35 mouse cellular contexts compared by ENCODE assay signal in the genomic region with DNA sequence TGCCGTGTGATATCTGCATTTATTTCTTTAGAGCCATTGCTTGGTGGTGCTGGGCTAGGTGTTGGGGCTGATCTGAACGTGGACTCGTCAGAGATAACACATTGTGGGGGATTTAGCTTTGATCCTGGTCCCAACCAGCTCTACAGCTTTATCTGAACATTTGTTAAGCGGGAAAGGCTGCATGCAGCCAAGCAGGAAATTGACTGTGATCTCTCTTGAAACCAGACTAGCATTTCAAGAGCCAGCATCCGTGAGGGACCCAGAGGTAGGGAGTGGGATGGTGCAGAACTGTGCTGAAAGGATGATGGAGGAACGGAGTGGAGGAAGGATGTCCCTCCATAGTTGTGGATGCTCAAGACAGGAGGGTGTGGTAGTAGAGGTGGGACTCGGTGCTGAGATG. TPM values are rescaled to one million over a fixed set of nuclear protein-coding genes. Genes with fewer than 3 reads are reported as not detected.
DNase-seq lines count a peak whose midpoint lies in the region; ATAC-seq and TF ChIP-seq lines count a peak whose summit lies in the region.
"Had no signal": no experiment of that assay in that cellular context is flagged by ENCODE, and none has a peak within 500 bp of the region (broad histone marks: within the 10 kb centered on the region; RNA-seq: fewer than 3 reads in every experiment).

No protein-coding gene starts in this region.

- no peak for TF ChIP-seq POLR2A in thymus, adult 2 months (IDR thresholded peaks at IDR 0.05; ENCODE audit: control insufficient read depth, extremely low read depth, insufficient read depth, low read length, poor library complexity)

- no peaks in the 10 kb centered on the region for H3K27me3 ChIP-seq in forebrain, postnatal 0 days (ENCODE audit: insufficient read depth, low read length)
- no peaks in the 10 kb centered on the region for H3K27me3 ChIP-seq in forebrain, embryonic 13.5 days
- H3K27me3 ChIP-seq in thymus, adult 2 months (ENCODE audit: control insufficient read depth, insufficient read depth, low read length) = no peaks in the 10 kb centered on the region
- H3K27me3 ChIP-seq: CH12.LX; embryonic facial prominence, embryonic 13.5 days; forebrain, embryonic 12.5 days had no signal

- no peak overlapping the region for H3K27ac ChIP-seq in forebrain, postnatal 0 days (ENCODE audit: low read depth, low read length)
- H3K27ac ChIP-seq in forebrain, embryonic 13.5 days = no peak overlapping the region
- peak overlapping the region; percentile 2; the same call in 1 of the 2 replicates for H3K27ac ChIP-seq in thymus, adult 2 months (ENCODE audit: control insufficient read depth, insufficient read depth, low read length)
- H3K27ac ChIP-seq: embryonic facial prominence, embryonic 10.5 days; embryonic facial prominence, embryonic 13.5 days; forebrain, embryonic 12.5 days; heart, adult 2 months; heart, embryonic 10.5 days; heart, embryonic 13.5 days; hindbrain, embryonic 14.5 days; hindbrain, postnatal 0 days had no signal

- H3K9me3 ChIP-seq in forebrain, postnatal 0 days (ENCODE audit: low read length) = no peaks in the 10 kb centered on the region
- no peaks in the 10 kb centered on the region for H3K9me3 ChIP-seq in forebrain, embryonic 13.5 days (replicated peaks)
- H3K9me3 ChIP-seq: embryonic facial prominence, embryonic 10.5 days; embryonic facial prominence, embryonic 13.5 days; forebrain, embryonic 12.5 days; G1E; heart, embryonic 10.5 days; heart, embryonic 13.5 days had no signal

- peak; percentile 32; the same call in 1 of the 2 replicates for ATAC-seq in forebrain, postnatal 0 days
- ATAC-seq in forebrain, embryonic 13.5 days = no peak
- ATAC-seq: forebrain, embryonic 16.5 days; hindbrain, postnatal 0 days had no signal

- H3K4me2 ChIP-seq in forebrain, postnatal 0 days (ENCODE audit: low read depth) = no peak overlapping the region
- no peak overlapping the region for H3K4me2 ChIP-seq in forebrain, embryonic 13.5 days
- H3K4me2 ChIP-seq: embryonic facial prominence, embryonic 13.5 days; forebrain, embryonic 12.5 days; heart, embryonic 13.5 days; hindbrain, embryonic 14.5 days had no signal

- 75% methylated on average over 7 of the region's 7 CpGs for WGBS in forebrain, postnatal 0 days
- WGBS in forebrain, embryonic 13.5 days = 81% methylated on average over 7 of the region's 7 CpGs
- 78% methylated on average over 7 of the region's 7 CpGs for WGBS in thymus, adult 2 months

- no peak overlapping the region for H3K9ac ChIP-seq in forebrain, postnatal 0 days
- no peak overlapping the region for H3K9ac ChIP-seq in forebrain, embryonic 13.5 days
- H3K9ac ChIP-seq: embryonic facial prominence, embryonic 13.5 days; forebrain, embryonic 12.5 days; heart, embryonic 13.5 days; hindbrain, embryonic 14.5 days had no signal

- H3K4me1 ChIP-seq in forebrain, postnatal 0 days (ENCODE audit: insufficient read depth) = no peaks in the 10 kb centered on the region
- no peaks in the 10 kb centered on the region for H3K4me1 ChIP-seq in forebrain, embryonic 13.5 days
- H3K4me1 ChIP-seq in thymus, adult 2 months (replicated peaks; ENCODE audit: control insufficient read depth, insufficient read depth, low read length) = peaks cover 44% of the 10 kb centered on the region
- H3K4me1 ChIP-seq: embryonic facial prominence, embryonic 10.5 days; forebrain, embryonic 12.5 days had no signal

- no peak for TF ChIP-seq CTCF in forebrain, postnatal 0 days (IDR thresholded peaks at IDR 0.05; ENCODE audit: low read depth)
- no peak for TF ChIP-seq CTCF in thymus, adult 2 months (IDR thresholded peaks at IDR 0.05; ENCODE audit: borderline replicate concordance, control insufficient read depth, extremely low read depth, insufficient read depth, low read length, poor library complexity)

- DNase-seq in forebrain, postnatal 0 days = no peak
- DNase-seq in layer of hippocampus, adult 9-11 months = peak; percentile 42
- no peak for DNase-seq in layer of hippocampus, adult 18-20 months (ENCODE audit: low spot score in 2 of 2)
- no peak for DNase-seq in thymus, adult 2 months
- DNase-seq in thymus, postnatal 36 days = no peak
- no peak for DNase-seq in right cerebral cortex, adult 18-20 months
- DNase-seq in Muller cell, postnatal 12 days (ENCODE audit: inconsistent ontology term) = no peak
- DNase-seq: adrenal gland, adult 8-10 months; adrenal gland, postnatal 25 days; cerebellum, adult 11-12 months; cerebellum, adult 8-10 months; cerebellum, postnatal 10 days; cerebellum, postnatal 36 days; embryo, embryonic 11 days; gastrocnemius, postnatal 10 days; gastrocnemius, postnatal 36 days; heart, adult 2 months; heart, postnatal 14 days; heart, postnatal 4 days had no signal

- H3K4me3 ChIP-seq in forebrain, postnatal 0 days (ENCODE audit: low read depth, low read length) = no peak overlapping the region
- no peak overlapping the region for H3K4me3 ChIP-seq in forebrain, embryonic 13.5 days
- no peak overlapping the region for H3K4me3 ChIP-seq in thymus, adult 2 months (ENCODE audit: control insufficient read depth, insufficient read depth, low read length)
- H3K4me3 ChIP-seq: embryonic facial prominence, embryonic 10.5 days; embryonic facial prominence, embryonic 13.5 days; erythroblast, embryonic 14.5 days; forebrain, embryonic 12.5 days; heart, adult 2 months; heart, embryonic 10.5 days; heart, embryonic 13.5 days had no signal

- H3K36me3 ChIP-seq in forebrain, postnatal 0 days (ENCODE audit: insufficient read depth) = no peaks in the 10 kb centered on the region
- no peaks in the 10 kb centered on the region for H3K36me3 ChIP-seq in forebrain, embryonic 13.5 days (ENCODE audit: poor library complexity, severe bottlenecking)
- no peaks in the 10 kb centered on the region for H3K36me3 ChIP-seq in thymus, adult 2 months (ENCODE audit: control insufficient read depth, insufficient read depth, low read length)
- H3K36me3 ChIP-seq: embryonic facial prominence, embryonic 10.5 days; embryonic facial prominence, embryonic 13.5 days; forebrain, embryonic 12.5 days; G1E; heart, embryonic 10.5 days; heart, embryonic 13.5 days had no signal

RNA-seq across cellular contexts. Expression of gene Cd5, which starts 34.6 kb away (rescaled TPM):
- 0.10 TPM in 1 of 2 replicates, not detected in the other for total RNA-seq in forebrain, postnatal 0 days (2014; rRNA removed)
- 0.24 and 0.52 TPM in 2 replicates for polyA plus RNA-seq in forebrain, postnatal 0 days (2015; fragmentation: Nextera tagmentation; extraction: Ambion mirVana)
- polyA plus RNA-seq in forebrain, embryonic 13.5 days (2015; fragmentation: Nextera tagmentation; extraction: Ambion mirVana) = 0.26 TPM in 1 of 2 replicates, not detected in the other
- total RNA-seq in layer of hippocampus, adult 18-20 months (2021) = not detected
- polyA plus RNA-seq in thymus, adult 2 months (2012; rRNA removed) = 250 and 282 TPM in 2 replicates
- total RNA-seq: gastrocnemius, adult 18-20 months; granulocyte monocyte progenitor cell, adult 5-6 weeks had no signal
- polyA plus RNA-seq: erythroblast, embryonic 14.5 days; forebrain, embryonic 12.5 days; G1E; hindbrain, embryonic 11.5 days had no signal

RNA-seq across cellular contexts. Expression of gene Cd6, which starts 56.5 kb away (rescaled TPM):
- not detected in 2 replicates for total RNA-seq in forebrain, postnatal 0 days (2014; rRNA removed)
- polyA plus RNA-seq in forebrain, postnatal 0 days (2015; fragmentation: Nextera tagmentation; extraction: Ambion mirVana) = 0.05 TPM in 1 of 2 replicates, not detected in the other
- polyA plus RNA-seq in forebrain, embryonic 13.5 days (2015; fragmentation: Nextera tagmentation; extraction: Ambion mirVana) = not detected in 2 replicates
- under 1 TPM in 1 of 2 experiments, not detected in 1; 0.57 TPM for total RNA-seq in layer of hippocampus, adult 18-20 months (2021)
- 317 and 321 TPM in 2 replicates for polyA plus RNA-seq in thymus, adult 2 months (2012; rRNA removed)
- total RNA-seq: adrenal gland, postnatal 25 days; gastrocnemius, adult 18-20 months; hindbrain, postnatal 0 days had no signal
- polyA plus RNA-seq: brain, embryonic 14.5 days; erythroblast, embryonic 14.5 days; forebrain, embryonic 12.5 days; forebrain, embryonic 16.5 days; G1E; heart, embryonic 10.5 days; hindbrain, embryonic 11.5 days; hindbrain, embryonic 14.5 days; hindbrain, postnatal 0 days had no signal

Comparison
In these comparisons a context has a peak if more than half of its experiments do, and no peak if none do; other contexts are left out.
1. RNA of gene Cd5, which starts 34.6 kb away (polyA plus RNA-seq): 250 to 282 TPM in thymus, adult 2 months; 0.24 to 0.52 TPM in forebrain, postnatal 0 days and 0.26 TPM in forebrain, embryonic 13.5 days; every median in the first group is over 100 times any median in the second.
2. RNA of gene Cd6, which starts 56.5 kb away (polyA plus RNA-seq): 317 to 321 TPM in thymus, adult 2 months; 0.05 TPM in forebrain, postnatal 0 days and not detected in forebrain, embryonic 13.5 days; every median in the first group is over 100 times any median in the second.